Mouse (Mus musculus): ENCODE data around the gene Pfkm. TPM values are rescaled to one million over a fixed set of nuclear protein-coding genes. Genes with fewer than 3 reads are reported as not detected.

Pfkm gene
- total RNA-seq, 2 experiments from 2014 or later = 333 to 349 TPM

DNA sequence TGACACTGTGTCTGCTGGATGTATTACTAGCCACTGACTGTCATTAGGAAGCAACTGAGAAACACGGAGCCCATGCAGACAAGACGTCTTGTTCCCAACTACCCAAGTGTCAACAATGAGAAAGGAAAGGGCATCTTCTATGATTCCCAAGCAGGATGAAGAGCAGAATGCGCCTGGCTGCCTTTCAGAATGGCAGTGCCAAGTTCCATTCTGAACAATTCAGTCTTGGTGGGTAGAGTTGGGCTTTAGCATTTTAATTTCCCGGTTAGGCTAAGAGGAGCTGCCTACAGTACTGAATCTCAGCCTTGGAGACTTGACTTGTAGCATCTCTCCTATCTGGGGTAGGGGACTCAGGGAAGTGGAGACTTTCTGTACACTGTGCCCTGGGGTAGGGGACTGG lies 41.6 kb downstream of the Pfkm start:
- no peak for DNase-seq (ENCODE audit: low spot score in 2 of 2)
- Histone ChIP-seq H3K4me3 (no peak overlapping the region), H3K27ac (peak overlapping the region; percentile 91)
- TF ChIP-seq CTCF (conservative IDR thresholded peaks at IDR 0.05) = no peak

DNA sequence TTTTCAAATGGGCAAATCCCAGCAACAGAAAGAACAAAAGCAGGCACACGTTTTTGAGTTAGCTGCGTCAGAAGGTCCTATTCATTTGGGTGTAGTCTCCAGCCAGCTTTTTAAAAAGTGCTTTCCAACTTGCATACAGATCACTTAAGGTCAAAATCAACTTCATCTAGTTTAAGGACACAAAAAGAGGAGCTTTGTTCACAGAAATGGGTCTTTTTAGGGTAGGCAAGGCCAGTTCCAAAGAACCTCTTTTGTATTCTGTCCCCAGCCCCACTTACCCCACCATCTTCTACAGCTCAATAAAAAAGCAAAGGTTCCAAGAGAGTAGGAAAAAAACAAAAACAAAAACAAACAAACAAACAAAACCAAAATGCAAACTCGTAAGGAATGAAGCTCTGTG lies 42.3 kb downstream of the Pfkm start:
- DNase-seq (ENCODE audit: low spot score in 2 of 2) = peak in 1 of 2 experiments; percentile 53
- TF ChIP-seq CTCF (conservative IDR thresholded peaks at IDR 0.05) = no peak
- H3K27ac ChIP-seq = peak overlapping the region; percentile 91

DNA sequence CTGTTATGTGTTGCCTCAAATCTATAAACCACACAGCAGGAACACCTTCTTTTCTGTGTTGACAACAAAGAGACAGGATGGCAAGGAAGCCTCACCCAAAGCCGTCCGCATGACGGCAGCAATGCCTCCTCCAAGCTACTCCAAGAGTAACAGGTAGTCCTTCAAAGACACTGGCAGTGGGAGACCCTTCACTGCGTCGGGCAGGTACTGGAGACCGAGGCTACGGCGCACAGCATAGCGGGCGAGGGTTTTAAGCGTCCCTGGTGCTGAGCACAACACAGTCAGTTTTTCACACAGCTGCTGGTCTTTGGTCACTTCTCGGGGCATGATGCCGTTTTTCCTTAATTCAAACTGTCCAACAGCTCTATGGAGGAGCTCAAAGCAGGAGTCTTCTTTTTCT lies 43.3 kb downstream of the Pfkm start:
- Histone ChIP-seq H3K4me3 (no peak overlapping the region), H3K27ac (peak overlapping the region; percentile 91)
- no peak for TF ChIP-seq CTCF (conservative IDR thresholded peaks at IDR 0.05)
- no peak for DNase-seq (ENCODE audit: low spot score in 2 of 2)

More for the DNA sequence above, 42.3 kb downstream of the Pfkm start:
- H3K4me3 ChIP-seq = no peak overlapping the region

DNA sequence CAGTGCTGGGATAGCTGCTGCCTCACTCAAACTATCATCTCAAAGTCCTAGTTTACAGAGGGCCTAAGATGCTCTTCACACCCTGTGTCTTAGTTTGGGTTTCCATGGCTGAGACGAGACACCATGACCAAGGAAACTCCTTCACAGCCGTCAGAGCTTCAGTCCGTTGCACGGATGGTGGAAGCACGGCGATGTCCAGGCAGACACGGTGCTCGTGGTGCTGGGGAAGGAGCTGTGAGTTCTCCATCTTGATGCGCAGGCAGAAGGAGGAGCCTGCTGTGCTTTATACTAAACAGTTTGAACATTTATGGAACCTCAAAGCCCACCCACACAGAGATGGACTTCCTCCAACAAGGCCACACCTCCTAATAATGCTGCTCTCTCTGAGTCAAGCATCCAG lies 44.5 kb downstream of the Pfkm start:
- peak overlapping the region; percentile 91; the same call in 1 of the 2 replicates for H3K27ac ChIP-seq
- no peak overlapping the region for H3K4me3 ChIP-seq
- no peak for DNase-seq (ENCODE audit: low spot score in 2 of 2)
- TF ChIP-seq CTCF (conservative IDR thresholded peaks at IDR 0.05) = no peak

DNA sequence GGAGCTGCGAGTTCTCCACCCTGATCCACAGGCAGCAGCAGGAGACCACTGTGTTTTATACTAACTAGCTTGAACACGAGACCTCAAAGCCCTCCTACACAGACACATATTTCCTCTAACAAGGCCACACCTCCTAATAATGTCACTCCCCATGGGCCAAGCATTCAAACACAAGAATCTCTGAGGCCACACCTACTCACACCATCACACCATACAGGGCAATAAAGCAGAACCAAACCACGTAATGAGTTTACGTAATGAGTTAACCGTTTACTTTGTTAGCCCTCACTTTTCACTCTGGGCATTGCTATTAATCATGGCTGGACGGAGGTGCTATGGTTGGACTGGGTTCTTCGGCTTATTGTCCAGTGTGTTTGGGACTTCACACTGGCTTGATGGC lies 47.4 kb downstream of the Pfkm start:
- DNase-seq (ENCODE audit: low spot score in 2 of 2) = no peak
- no peak for TF ChIP-seq CTCF (conservative IDR thresholded peaks at IDR 0.05)
- Histone ChIP-seq H3K4me3 (no peak overlapping the region), H3K27ac (no peak overlapping the region)

DNA sequence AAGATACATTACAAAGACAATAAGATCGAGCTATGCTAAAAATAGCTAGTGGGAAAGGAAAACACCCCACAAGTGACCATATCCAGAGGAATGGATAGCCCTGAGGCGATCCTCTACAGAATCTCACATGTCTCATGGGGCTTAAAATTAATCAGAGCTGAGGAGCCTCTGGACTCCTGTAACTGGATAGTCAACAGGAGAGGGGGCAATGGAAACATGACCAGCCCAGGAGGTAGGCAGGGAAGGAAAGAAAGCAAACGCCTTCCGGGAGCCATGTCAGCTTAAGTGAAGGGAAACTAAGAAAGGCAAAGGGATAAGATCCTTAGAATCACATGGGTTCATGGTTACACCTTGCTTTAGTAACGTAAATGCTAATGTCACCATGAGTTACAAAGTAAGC lies 48.4 kb downstream of the Pfkm start:
- no peak for DNase-seq (ENCODE audit: low spot score in 2 of 2)
- H3K27ac ChIP-seq = no peak overlapping the region
- no peak overlapping the region for H3K4me3 ChIP-seq
- TF ChIP-seq CTCF (conservative IDR thresholded peaks at IDR 0.05) = no peak

DNA sequence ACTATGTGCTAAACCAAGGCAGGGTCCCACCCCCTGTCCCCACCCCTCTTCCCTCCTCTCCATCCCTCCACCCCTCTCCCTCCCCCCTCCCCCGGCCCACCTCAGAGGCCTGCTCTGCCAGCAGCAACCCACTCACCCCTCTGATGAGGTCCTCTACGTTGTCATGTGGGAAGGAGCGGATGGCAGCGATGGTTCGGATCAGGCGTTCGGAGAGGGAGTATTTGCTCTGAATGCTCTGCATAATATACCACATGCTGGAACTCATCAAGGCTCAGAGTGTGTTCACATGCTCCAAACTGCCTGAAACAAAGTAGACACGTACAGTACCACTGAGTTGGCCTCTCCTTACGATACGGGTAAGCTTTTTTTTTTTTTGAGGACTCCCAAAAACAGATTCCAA lies 50.1 kb downstream of the Pfkm start:
- H3K4me3 ChIP-seq = no peak overlapping the region
- H3K27ac ChIP-seq = 0 out of 2 replicates have a peak overlapping the region, but pooled peaks have one; percentile 18
- peak in 1 of 2 experiments; percentile 43 for DNase-seq (ENCODE audit: low spot score in 2 of 2)
- TF ChIP-seq CTCF (conservative IDR thresholded peaks at IDR 0.05) = no peak

DNA sequence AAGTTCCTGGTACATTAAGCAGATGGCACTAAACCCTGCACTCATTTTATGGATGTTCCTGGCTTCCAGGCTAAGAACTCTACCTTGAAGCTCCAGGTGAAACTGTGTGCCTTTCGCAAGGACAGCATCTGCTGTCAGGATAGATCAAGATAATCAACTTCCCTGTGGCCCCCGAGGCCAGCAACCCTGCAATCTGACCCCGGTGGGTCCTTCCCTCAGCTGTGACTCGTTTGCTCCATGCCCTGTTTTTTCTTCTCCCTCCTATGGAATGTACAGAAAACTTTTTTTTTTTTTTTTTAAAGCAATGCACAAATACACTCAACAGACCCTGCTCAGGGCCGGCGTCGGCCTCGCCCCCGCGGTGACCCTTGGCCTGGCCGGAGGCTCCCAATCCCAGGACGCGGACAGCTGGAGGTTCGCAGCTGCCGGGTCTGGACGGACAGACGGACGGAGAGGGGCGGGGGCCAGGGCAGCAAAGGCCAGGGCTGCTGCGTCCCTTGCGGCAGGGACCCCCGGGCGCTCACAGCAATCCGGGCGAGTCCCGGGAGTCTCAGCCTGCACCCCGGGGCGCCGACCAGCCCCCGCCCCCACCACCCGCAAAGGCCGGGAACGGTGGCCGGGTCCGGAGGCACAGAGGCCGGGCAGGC lies 52.6 kb downstream of the Pfkm start:
- peak overlapping the region; percentile 98 for H3K27ac ChIP-seq
- TF ChIP-seq CTCF (conservative IDR thresholded peaks at IDR 0.05) = no peak
- peak overlapping the region; percentile 94 for H3K4me3 ChIP-seq
- no peak for DNase-seq (ENCODE audit: low spot score in 2 of 2)

DNA sequence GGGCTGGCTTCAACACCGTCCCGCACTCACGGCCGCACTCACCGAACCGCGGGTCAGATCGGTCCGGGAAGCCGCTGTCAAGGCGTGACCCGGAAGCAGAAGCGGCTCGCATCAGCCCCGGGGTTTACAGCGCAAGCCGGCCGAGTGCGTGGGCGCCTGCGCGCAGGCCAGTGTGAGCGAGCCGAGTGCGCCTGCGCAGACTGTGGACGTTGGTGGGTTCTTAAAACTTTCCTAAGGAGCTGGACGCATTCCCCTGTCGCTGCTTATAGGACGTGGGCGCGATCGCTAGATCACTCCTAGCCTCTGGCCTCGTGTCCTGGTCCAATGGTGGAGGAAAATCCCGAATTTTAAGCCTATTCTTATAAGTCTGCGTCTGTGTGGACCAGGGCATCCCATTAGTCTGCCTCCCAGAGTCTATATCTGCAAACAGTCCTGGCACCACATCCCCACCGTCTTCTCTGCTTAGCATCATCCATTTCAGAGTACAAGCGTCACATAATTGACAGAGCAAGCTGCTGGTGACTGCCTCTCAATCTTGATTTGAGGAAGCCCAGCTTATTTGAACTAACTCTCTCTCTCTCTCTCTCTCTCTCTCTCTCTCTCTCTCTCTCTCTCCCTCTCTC lies 53.3 kb downstream of the Pfkm start:
- DNase-seq (ENCODE audit: low spot score in 2 of 2) = peak; percentile 91 to 94
- TF ChIP-seq CTCF (conservative IDR thresholded peaks at IDR 0.05) = no peak
- peak overlapping the region; percentile 94 for H3K4me3 ChIP-seq
- peak overlapping the region; percentile 98 for H3K27ac ChIP-seq

DNA sequence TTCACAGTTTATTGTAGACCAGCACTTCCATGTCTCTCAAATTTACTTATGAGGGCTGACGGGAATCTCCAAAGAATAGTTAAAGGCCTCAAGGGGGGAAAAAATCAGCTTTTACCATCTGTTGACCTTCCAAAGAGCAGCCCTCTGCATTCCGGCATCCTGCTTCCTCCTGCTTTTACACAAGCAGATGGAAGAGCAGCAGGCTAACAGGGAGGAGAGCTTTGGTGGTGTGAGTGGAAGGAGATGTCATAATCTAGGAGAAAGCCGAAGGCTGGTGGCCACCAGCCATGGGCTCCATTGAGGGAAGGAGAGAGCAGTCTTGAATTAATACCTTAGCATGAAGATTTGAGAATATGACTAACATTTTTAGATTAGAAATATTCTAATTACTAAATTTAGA lies 56.0 kb downstream of the Pfkm start:
- H3K4me3 ChIP-seq = no peak overlapping the region
- H3K27ac ChIP-seq = no peak overlapping the region
- no peak for DNase-seq (ENCODE audit: low spot score in 2 of 2)
- TF ChIP-seq CTCF (conservative IDR thresholded peaks at IDR 0.05) = no peak

DNA sequence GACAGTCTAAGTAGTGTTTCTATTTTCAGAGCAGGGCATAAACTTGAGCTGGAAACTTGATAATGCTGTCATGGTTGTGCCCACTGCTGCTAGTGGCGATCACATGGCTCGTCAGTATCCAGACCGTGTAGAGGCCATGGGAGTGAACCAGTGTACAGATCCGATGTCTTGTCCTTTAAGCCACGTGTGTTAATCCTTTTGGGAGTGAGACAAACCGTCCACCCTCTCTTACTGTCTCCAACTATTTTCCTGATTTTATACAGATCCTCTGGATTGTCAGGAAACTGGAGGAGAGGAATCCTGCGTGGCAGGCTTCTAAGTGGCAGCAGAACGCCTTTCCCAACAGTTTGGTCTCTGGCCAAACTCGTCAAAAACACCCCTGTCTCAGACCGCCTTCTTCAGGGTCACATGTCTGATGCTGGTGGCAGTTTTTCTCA lies 56.8 kb downstream of the Pfkm start:
- TF ChIP-seq CTCF (conservative IDR thresholded peaks at IDR 0.05) = no peak
- Histone ChIP-seq H3K4me3 (no peak overlapping the region), H3K27ac (no peak overlapping the region)
- no peak for DNase-seq (ENCODE audit: low spot score in 2 of 2)

DNA sequence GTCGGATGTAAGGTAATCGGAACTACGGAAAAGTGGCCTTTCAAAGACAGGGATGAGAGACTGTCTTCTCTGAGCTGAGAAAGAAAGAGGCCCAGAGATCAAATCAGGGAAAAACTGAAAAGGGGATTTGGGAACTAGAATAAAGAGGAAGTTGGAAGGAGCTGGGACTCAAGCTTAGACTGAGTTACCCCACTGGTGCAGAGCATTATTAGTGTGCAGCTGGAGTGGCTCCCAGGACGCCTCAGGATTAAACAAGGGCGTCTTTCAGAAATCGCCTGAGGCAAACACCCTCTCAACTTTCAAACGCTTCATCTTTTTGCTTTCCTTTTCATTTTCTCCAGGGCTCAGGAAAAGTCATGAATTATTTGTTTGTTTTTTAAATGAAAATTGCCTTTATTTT lies 60.5 kb downstream of the Pfkm start:
- Histone ChIP-seq H3K4me3 (no peak overlapping the region), H3K27ac (peak overlapping the region; percentile 76)
- DNase-seq (ENCODE audit: low spot score in 2 of 2) = no peak
- no peak for TF ChIP-seq CTCF (conservative IDR thresholded peaks at IDR 0.05)

DNA sequence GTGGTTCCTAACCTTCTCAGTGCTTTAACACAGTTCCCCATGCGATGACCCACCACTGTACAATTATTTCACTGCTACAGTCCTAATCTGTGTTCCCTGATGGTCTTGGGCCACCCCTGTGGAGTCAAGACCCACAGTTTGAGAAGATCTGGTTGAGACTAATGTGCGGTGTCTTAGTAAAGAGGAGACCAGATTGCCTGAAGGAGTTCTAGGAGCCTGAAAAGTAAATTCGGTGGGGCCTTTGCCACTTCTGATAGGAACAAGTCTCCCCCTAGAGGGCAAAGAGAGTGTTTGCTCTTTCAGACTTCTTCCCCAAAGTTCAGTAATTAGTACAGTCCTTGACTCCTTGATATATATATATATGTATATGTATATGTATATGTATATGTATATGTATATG lies 61.2 kb downstream of the Pfkm start:
- peak overlapping the region; percentile 76 for H3K27ac ChIP-seq
- H3K4me3 ChIP-seq = no peak overlapping the region
- TF ChIP-seq CTCF (conservative IDR thresholded peaks at IDR 0.05) = peak; percentile 82
- peak; percentile 19 to 48 for DNase-seq (ENCODE audit: low spot score in 2 of 2)

DNA sequence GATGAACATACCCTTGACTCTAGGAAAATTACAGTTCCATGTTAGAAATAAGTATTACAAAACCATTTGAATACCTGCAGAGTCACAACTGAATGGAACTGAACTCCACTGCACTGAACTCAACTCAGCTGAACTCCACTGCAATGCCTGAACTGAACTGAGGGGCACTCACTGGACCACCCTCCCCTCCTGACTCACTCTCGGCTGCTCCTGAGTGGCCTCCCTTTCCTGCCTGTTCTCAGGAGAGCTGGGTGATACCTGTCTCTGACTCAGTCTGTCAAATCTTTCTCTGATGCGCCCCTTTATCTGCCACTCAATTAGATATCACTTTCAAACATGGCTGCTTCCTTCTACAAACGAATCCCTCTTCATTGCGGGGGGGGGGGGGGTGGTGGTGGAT lies 61.8 kb downstream of the Pfkm start:
- no peak for DNase-seq (ENCODE audit: low spot score in 2 of 2)
- no peak for TF ChIP-seq CTCF (conservative IDR thresholded peaks at IDR 0.05)
- H3K4me3 ChIP-seq = no peak overlapping the region
- H3K27ac ChIP-seq = no peak overlapping the region

Data from layer of hippocampus, adult 2 months (tissue).